Mouse (Mus musculus) MEL (cell line): ENCODE results near the gene B230104I21Rik. TPM values are rescaled to one million over a fixed set of nuclear protein-coding genes. Genes with fewer than 3 reads are reported as not detected.

Experiments used
- DNase-seq: peaks from one replicate; pipeline ENCODE4 v3.0.0; 2011; ENCODE audit warnings: low read depth, low spot score
- H3K27ac ChIP-seq: 2 replicates; pipeline ENCODE4 v1.5.1; 2012; ENCODE audit warnings: low read depth, mild to moderate bottlenecking, control low read depth, low read length, moderate library complexity; ENCODE audit not compliant: control insufficient read depth
- H3K27me3 ChIP-seq, 2 experiments: fragments of 150-350 bp in 1 of 2; sonication (generic) in 1 of 2; 2 replicates each; pipeline ENCODE4 v1.6.1; 2012; ENCODE audit warnings: low read length in 2 of 2, mild to moderate bottlenecking in 2 of 2, improper control_type of control experiment in 1 of 2, moderate library complexity in 1 of 2; ENCODE audit not compliant: insufficient read depth in 2 of 2, control insufficient read depth in 1 of 2
- H3K36me3 ChIP-seq, 2 experiments: 2 replicates each; pipeline ENCODE4 v1.6.1; 2012 to 2014; ENCODE audit warnings: low read length in 2 of 2, improper control_type of control experiment in 1 of 2, inconsistent platforms in 1 of 2, mild to moderate bottlenecking in 1 of 2; ENCODE audit not compliant: insufficient read depth in 2 of 2, control insufficient read depth in 1 of 2
- H3K4me1 ChIP-seq, 2 experiments: fragments of 150-350 bp in 1 of 2; sonication (generic) in 1 of 2; 2 replicates each; pipeline ENCODE4 v1.6.1; 2012; ENCODE audit warnings: low read length in 2 of 2, improper control_type of control experiment in 1 of 2, mild to moderate bottlenecking in 1 of 2; ENCODE audit not compliant: insufficient read depth in 2 of 2, control insufficient read depth in 1 of 2
- H3K4me3 ChIP-seq, 2 experiments: fragments of 150-350 bp in 1 of 2; sonication (generic) in 1 of 2; 2 replicates each; pipeline ENCODE4 v1.5.1; 2012; ENCODE audit warnings: low read depth in 2 of 2, low read length in 2 of 2, mild to moderate bottlenecking in 2 of 2, moderate library complexity in 2 of 2, control low read depth in 1 of 2, improper control_type of control experiment in 1 of 2; ENCODE audit not compliant: control insufficient read depth in 1 of 2, insufficient read depth in 1 of 2
- H3K79me2 ChIP-seq: 2 replicates; pipeline ENCODE4 v1.6.1; 2012; ENCODE audit warnings: mild to moderate bottlenecking, low read length, moderate library complexity; ENCODE audit not compliant: control insufficient read depth, poor library complexity, insufficient read depth
- H3K9ac ChIP-seq: 2 replicates; pipeline ENCODE4 v1.6.1; 2012; ENCODE audit warnings: low read depth, mild to moderate bottlenecking, control low read depth, low read length, moderate library complexity; ENCODE audit not compliant: control insufficient read depth, poor library complexity, severe bottlenecking
- H3K9me3 ChIP-seq: fragments of 150-350 bp; sonication (generic); replicated peaks from 2 replicates; pipeline ENCODE4 v1.6.1; 2012; ENCODE audit warnings: mild to moderate bottlenecking, low read length, improper control_type of control experiment, moderate library complexity; ENCODE audit not compliant: insufficient read depth
- CHD1 ChIP-seq: IDR thresholded peaks from 2 replicates; pipeline ENCODE4 v1.6.1; 2012; ENCODE audit warnings: low read depth, mild to moderate bottlenecking, inconsistent platforms, low read length, improper control_type of control experiment
- ETS1 ChIP-seq: IDR thresholded peaks from 2 replicates; pipeline ENCODE4 v1.6.1; 2012; ENCODE audit warnings: low read depth, mild to moderate bottlenecking, inconsistent platforms, low read length, improper control_type of control experiment, moderate library complexity
- HCFC1 ChIP-seq: IDR thresholded peaks from 2 replicates; pipeline ENCODE4 v1.6.1; 2012; ENCODE audit warnings: low read depth, mild to moderate bottlenecking, inconsistent platforms, low read length, improper control_type of control experiment, moderate library complexity
- MAFK ChIP-seq: IDR thresholded peaks from 2 replicates; pipeline ENCODE4 v1.6.1; 2011; ENCODE audit warnings: low read depth, mild to moderate bottlenecking, low read length, improper control_type of control experiment, borderline replicate concordance
- MEF2A ChIP-seq: IDR thresholded peaks from 2 replicates; pipeline ENCODE4 v1.6.1; 2014; ENCODE audit warnings: low read depth, mild to moderate bottlenecking, inconsistent platforms, low read length, improper control_type of control experiment; ENCODE audit not compliant: poor library complexity, insufficient replicate concordance, severe bottlenecking; ENCODE audit errors: extremely low read depth
- MYC ChIP-seq: IDR thresholded peaks from 2 replicates; pipeline ENCODE4 v1.6.1; 2011; ENCODE audit warnings: low read depth, mild to moderate bottlenecking, low read length, improper control_type of control experiment, moderate library complexity
- NRF1 ChIP-seq: IDR thresholded peaks from 2 replicates; pipeline ENCODE4 v1.6.1; 2014; ENCODE audit warnings: low read depth, mild to moderate bottlenecking, inconsistent platforms, low read length, improper control_type of control experiment, moderate library complexity; ENCODE audit not compliant: poor library complexity, insufficient read depth, severe bottlenecking
- RAD21 ChIP-seq: IDR thresholded peaks from 2 replicates; pipeline ENCODE4 v1.6.1; 2011; ENCODE audit warnings: mild to moderate bottlenecking, low read depth, low read length, improper control_type of control experiment
- SIN3A ChIP-seq: IDR thresholded peaks from 2 replicates; pipeline ENCODE4 v1.6.1; 2012; ENCODE audit warnings: low read length, improper control_type of control experiment, inconsistent platforms
- SMC3 ChIP-seq: IDR thresholded peaks from 2 replicates; pipeline ENCODE4 v1.6.1; 2011; ENCODE audit warnings: low read depth, low read length, improper control_type of control experiment
- TAL1 ChIP-seq: IDR thresholded peaks from 2 replicates; pipeline ENCODE4 v1.6.1; 2012; ENCODE audit warnings: mild to moderate bottlenecking, inconsistent platforms, low read length, moderate library complexity, mixed read lengths
- TCF12 ChIP-seq: IDR thresholded peaks from 2 replicates; pipeline ENCODE4 v1.6.1; 2014; ENCODE audit warnings: low read depth, mild to moderate bottlenecking, inconsistent platforms, low read length, improper control_type of control experiment, moderate library complexity
- UBTF ChIP-seq: IDR thresholded peaks from 2 replicates; pipeline ENCODE4 v1.6.1; 2012; ENCODE audit warnings: low read depth, mild to moderate bottlenecking, inconsistent platforms, low read length, improper control_type of control experiment, moderate library complexity, borderline replicate concordance; ENCODE audit not compliant: insufficient read depth
- USF2 ChIP-seq, 2 experiments: IDR thresholded peaks; 2 replicates each; pipeline ENCODE4 v1.6.1; 2011 to 2012; ENCODE audit warnings: improper control_type of control experiment in 2 of 2, low read length in 2 of 2, borderline replicate concordance in 1 of 2, inconsistent platforms in 1 of 2, low read depth in 1 of 2, mild to moderate bottlenecking in 1 of 2; ENCODE audit not compliant: insufficient read depth in 1 of 2
- ZC3H11A ChIP-seq: IDR thresholded peaks from 2 replicates; pipeline ENCODE4 v1.6.1; 2012; ENCODE audit warnings: low read depth, mild to moderate bottlenecking, inconsistent platforms, low read length, improper control_type of control experiment
- ZKSCAN1 ChIP-seq: IDR thresholded peaks from 2 replicates; pipeline ENCODE4 v1.6.1; 2012; ENCODE audit warnings: low read depth, mild to moderate bottlenecking, inconsistent platforms, low read length, improper control_type of control experiment, moderate library complexity
- ZMIZ1 ChIP-seq: IDR thresholded peaks from 2 replicates; pipeline ENCODE4 v1.6.1; 2012; ENCODE audit warnings: low read depth, mild to moderate bottlenecking, inconsistent platforms, low read length, improper control_type of control experiment, moderate library complexity
- ZNF384 ChIP-seq: IDR thresholded peaks from 2 replicates; pipeline ENCODE4 v1.6.1; 2012; ENCODE audit warnings: low read depth, mild to moderate bottlenecking, inconsistent platforms, low read length, improper control_type of control experiment
- polyA plus RNA-seq, 2 experiments: library from polyadenylated mRNA; stranded (reverse) in 1 of 2; unstranded in 1 of 2; fragments of >175 nt in 1 of 2; fragments of >200 nt in 1 of 2; gene quantifications; 2 replicates each; pipeline versions ENCODE4 v1.2.1 to v1.2.4; 2012; ENCODE audit warnings: low replicate concordance in 2 of 2, low read depth in 1 of 2; ENCODE audit not compliant: insufficient read length in 2 of 2, insufficient read depth in 1 of 2, missing spikeins in 1 of 2
- total RNA-seq: library from RNA; depleted of rRNA; stranded (reverse); fragments of 300-350 nt; gene quantifications from 2 replicates; pipeline ENCODE4 v1.2.3, GENCODE M21; 2012

B230104I21Rik gene
- total and polyA plus RNA-seq, 3 experiments: not detected

DNA sequence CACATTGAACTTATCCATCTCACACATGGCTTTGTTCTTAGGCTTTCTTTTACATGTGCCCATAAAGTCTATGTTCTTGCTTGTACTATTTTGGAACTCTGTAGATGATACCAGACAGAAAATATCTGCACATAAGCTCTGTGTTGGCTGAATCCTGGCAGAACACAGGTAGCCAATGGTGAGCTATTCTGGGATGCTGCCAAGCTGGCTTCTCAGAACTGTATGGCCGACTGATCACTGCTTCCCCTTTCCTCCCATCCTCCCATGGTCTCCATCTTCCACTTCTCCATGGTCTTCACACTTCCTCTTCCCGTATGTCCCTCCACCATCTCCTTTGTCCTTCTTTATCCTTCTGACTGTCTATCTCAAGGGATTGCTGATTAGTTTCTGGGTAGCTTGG lies 26.8 kb upstream of the B230104I21Rik start:
- H3K79me2 ChIP-seq: no peaks in the 10 kb centered on the region
- no peak for DNase-seq
- no peak overlapping the region for H3K4me3 ChIP-seq
- no peak for TF ChIP-seq RAD21
- no peak for TF ChIP-seq MYC
- no peak for TF ChIP-seq ZC3H11A
- no peak for TF ChIP-seq SMC3
- TF ChIP-seq ETS1: no peak
- H3K4me1 ChIP-seq: no peaks in the 10 kb centered on the region
- H3K9me3 ChIP-seq: no peaks in the 10 kb centered on the region
- H3K27ac ChIP-seq: no peak overlapping the region
- H3K9ac ChIP-seq: no peak overlapping the region
- no peaks in the 10 kb centered on the region for H3K36me3 ChIP-seq
- H3K27me3 ChIP-seq: no peaks in the 10 kb centered on the region

DNA sequence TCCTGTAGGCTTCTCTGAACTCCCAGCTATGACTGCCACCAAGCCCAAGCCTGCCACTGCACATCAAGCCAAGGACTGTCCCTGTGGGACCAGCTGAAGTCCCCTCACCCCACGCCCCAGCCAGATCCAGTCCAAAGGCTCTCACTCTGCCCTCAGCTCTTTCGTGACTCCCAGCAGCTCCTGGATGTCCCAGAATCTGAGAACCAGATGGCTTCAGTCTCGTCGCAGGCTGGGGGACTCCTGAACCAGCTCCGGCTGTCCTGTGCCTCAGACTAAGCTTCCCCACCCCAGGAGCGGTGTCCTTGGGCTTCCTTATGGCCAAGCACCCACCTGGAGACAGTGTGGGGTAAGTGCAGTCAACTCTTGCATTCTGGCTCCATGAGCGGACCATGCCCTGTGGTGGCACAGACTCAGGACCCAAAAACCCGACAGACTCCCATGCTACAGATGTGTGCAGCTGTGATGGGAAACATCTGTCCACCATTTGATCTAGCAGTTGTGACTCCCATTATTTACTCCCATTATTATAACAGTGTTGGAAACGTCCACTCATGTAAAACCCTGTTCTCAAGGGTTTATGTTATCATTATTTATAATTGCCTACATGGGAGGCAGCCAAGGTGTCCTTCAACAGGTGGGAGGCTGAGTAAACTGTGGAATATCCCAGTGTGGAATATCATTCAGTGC lies 25.2 kb upstream of the B230104I21Rik start:
- no peak for TF ChIP-seq ZKSCAN1
- TF ChIP-seq CHD1: no peak
- no peak for TF ChIP-seq USF2 (IDR thresholded peaks at IDR 0.05; ENCODE audit: borderline replicate concordance in 1 of 2, insufficient read depth in 1 of 2, low read depth in 1 of 2, low read length in 2 of 2)
- TF ChIP-seq TCF12: no peak
- no peak for TF ChIP-seq MAFK
- TF ChIP-seq SIN3A: no peak
- TF ChIP-seq ZMIZ1: no peak
- no peak for TF ChIP-seq MYC
- no peak for TF ChIP-seq HCFC1
- no peak for TF ChIP-seq ZNF384
- TF ChIP-seq UBTF: no peak
- no peak for TF ChIP-seq NRF1
- no peak for TF ChIP-seq TAL1
- TF ChIP-seq MEF2A: no peak
- no peak overlapping the region for H3K27ac ChIP-seq
- H3K79me2 ChIP-seq: no peaks in the 10 kb centered on the region
- no peaks in the 10 kb centered on the region for H3K4me1 ChIP-seq
- no peaks in the 10 kb centered on the region for H3K27me3 ChIP-seq
- no peak for DNase-seq
- H3K9ac ChIP-seq: no peak overlapping the region
- H3K4me3 ChIP-seq: no peak overlapping the region
- H3K36me3 ChIP-seq: no peaks in the 10 kb centered on the region
- no peaks in the 10 kb centered on the region for H3K9me3 ChIP-seq
